Mouse (Mus musculus): ENCODE measurements around the gene Snx29.
A peak's percentile ranks its signal among the peaks of the same experiment; 100 is the strongest.

Snx29 gene

GRCm38 (mm10) chr16:11742351-11742750 is 419.6 kb downstream of the Snx29 start:
- Histone ChIP-seq H3K4me3 (replicated peaks; ENCODE audit: low read length) (0 out of 2 replicates have a peak overlapping the region, but pooled peaks have one; percentile 10), H3K9me3 (ENCODE audit: low read length) (no peaks in the 10 kb centered on the region), H3K36me3 (ENCODE audit: insufficient read depth, low read length) (no peaks in the 10 kb centered on the region), H3K27me3 (ENCODE audit: insufficient read depth, low read length) (no peaks in the 10 kb centered on the region), H3K4me1 (replicated peaks; ENCODE audit: low read depth, low read length) (peaks cover 73% of the 10 kb centered on the region)
- TF ChIP-seq NANOG (IDR thresholded peaks at IDR 0.05; ENCODE audit: borderline replicate concordance, low read length) (no peak), CTCF (conservative IDR thresholded peaks at IDR 0.05; ENCODE audit: low read length) (no peak), POU5F1 (IDR thresholded peaks at IDR 0.05; ENCODE audit: borderline replicate concordance, low read length) (no peak)

DNA sequence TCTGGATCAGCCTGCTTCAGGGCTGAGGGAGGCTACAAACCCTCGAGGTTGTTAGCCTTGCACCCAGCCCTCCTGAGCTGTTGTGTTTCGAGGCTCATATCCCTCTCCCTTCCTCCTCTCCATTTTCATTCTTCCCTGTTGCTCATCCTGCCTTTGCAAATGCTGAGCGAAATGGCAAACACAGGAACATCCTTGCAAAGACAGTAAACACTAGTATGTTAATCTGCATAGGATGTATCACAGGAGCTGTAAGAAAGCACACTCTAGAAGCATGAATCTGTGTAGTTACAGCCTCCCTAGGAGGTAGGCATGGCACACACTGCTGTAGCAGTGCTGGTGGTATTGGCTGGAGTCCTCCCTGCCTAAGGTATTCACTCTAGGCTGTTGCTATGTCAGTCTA is 420.3 kb downstream of the Snx29 start:
- Histone ChIP-seq H3K4me3 (replicated peaks; ENCODE audit: low read length) (no peak overlapping the region), H3K9me3 (ENCODE audit: low read length) (no peaks in the 10 kb centered on the region), H3K27me3 (ENCODE audit: insufficient read depth, low read length) (no peaks in the 10 kb centered on the region), H3K4me1 (replicated peaks; ENCODE audit: low read depth, low read length) (peaks cover 73% of the 10 kb centered on the region), H3K36me3 (ENCODE audit: insufficient read depth, low read length) (no peaks in the 10 kb centered on the region)
- TF ChIP-seq NANOG (IDR thresholded peaks at IDR 0.05; ENCODE audit: borderline replicate concordance, low read length) (peak; percentile 60), CTCF (conservative IDR thresholded peaks at IDR 0.05; ENCODE audit: low read length) (no peak), POU5F1 (IDR thresholded peaks at IDR 0.05; ENCODE audit: borderline replicate concordance, low read length) (no peak)

- Histone ChIP-seq H3K27me3 (ENCODE audit: insufficient read depth, low read length) (no peaks in the 10 kb centered on the region), H3K4me1 (replicated peaks; ENCODE audit: low read depth, low read length) (peaks cover 77% of the 10 kb centered on the region), H3K4me3 (replicated peaks; ENCODE audit: low read length) (no peak overlapping the region; the same call in 1 of the 2 replicates), H3K36me3 (ENCODE audit: insufficient read depth, low read length) (no peaks in the 10 kb centered on the region), H3K9me3 (ENCODE audit: low read length) (no peaks in the 10 kb centered on the region)
- no peak for TF ChIP-seq NANOG (IDR thresholded peaks at IDR 0.05; ENCODE audit: borderline replicate concordance, low read length)
- no peak for TF ChIP-seq POU5F1 (IDR thresholded peaks at IDR 0.05; ENCODE audit: borderline replicate concordance, low read length)
- no peak for TF ChIP-seq CTCF (conservative IDR thresholded peaks at IDR 0.05; ENCODE audit: low read length)
Observed at GRCm38 (mm10) chr16:11743724-11744123, 421.0 kb downstream of the Snx29 start.

DNA sequence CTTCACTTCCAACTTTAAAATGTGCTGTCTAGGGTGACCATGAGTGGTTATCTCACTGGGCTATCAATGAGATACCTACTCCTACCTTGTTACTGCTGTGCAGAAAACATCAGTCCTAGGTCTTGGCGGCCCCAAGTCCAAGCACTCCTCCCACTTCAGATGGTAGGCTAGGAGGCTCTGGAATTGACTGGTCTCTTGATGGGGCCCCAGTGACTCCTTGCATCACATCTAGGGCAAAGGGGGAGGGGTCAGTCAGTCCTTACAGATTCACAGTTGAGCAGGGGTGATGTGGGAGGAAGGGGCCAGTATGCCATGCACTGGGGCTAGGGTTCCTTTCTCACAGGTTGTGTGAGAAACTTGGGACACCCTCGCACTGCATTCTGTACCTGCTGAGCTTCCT is 423.3 kb downstream of the Snx29 start:
- Histone ChIP-seq H3K9me3 (ENCODE audit: low read length) (no peaks in the 10 kb centered on the region), H3K4me3 (replicated peaks; ENCODE audit: low read length) (no peak overlapping the region), H3K4me1 (replicated peaks; ENCODE audit: low read depth, low read length) (peaks cover 68% of the 10 kb centered on the region), H3K36me3 (ENCODE audit: insufficient read depth, low read length) (no peaks in the 10 kb centered on the region), H3K27me3 (ENCODE audit: insufficient read depth, low read length) (no peaks in the 10 kb centered on the region)
- TF ChIP-seq CTCF (conservative IDR thresholded peaks at IDR 0.05; ENCODE audit: low read length) (no peak), POU5F1 (IDR thresholded peaks at IDR 0.05; ENCODE audit: borderline replicate concordance, low read length) (no peak), NANOG (IDR thresholded peaks at IDR 0.05; ENCODE audit: borderline replicate concordance, low read length) (no peak)

GRCm38 (mm10) chr16:11747867-11748266 is 425.2 kb downstream of the Snx29 start:
- peaks cover 53% of the 10 kb centered on the region for H3K4me1 ChIP-seq (replicated peaks; ENCODE audit: low read depth, low read length)
- no peaks in the 10 kb centered on the region for H3K9me3 ChIP-seq (ENCODE audit: low read length)
- TF ChIP-seq CTCF (conservative IDR thresholded peaks at IDR 0.05; ENCODE audit: low read length) (no peak), POU5F1 (IDR thresholded peaks at IDR 0.05; ENCODE audit: borderline replicate concordance, low read length) (no peak), NANOG (IDR thresholded peaks at IDR 0.05; ENCODE audit: borderline replicate concordance, low read length) (no peak)
- no peaks in the 10 kb centered on the region for H3K27me3 ChIP-seq (ENCODE audit: insufficient read depth, low read length)
- H3K36me3 ChIP-seq (ENCODE audit: insufficient read depth, low read length), result no peaks in the 10 kb centered on the region
- no peak overlapping the region for H3K4me3 ChIP-seq (replicated peaks; ENCODE audit: low read length)

- TF ChIP-seq CTCF (conservative IDR thresholded peaks at IDR 0.05; ENCODE audit: low read length), result no peak
- TF ChIP-seq NANOG (IDR thresholded peaks at IDR 0.05; ENCODE audit: borderline replicate concordance, low read length), result no peak
- no peak for TF ChIP-seq POU5F1 (IDR thresholded peaks at IDR 0.05; ENCODE audit: borderline replicate concordance, low read length)
- Histone ChIP-seq H3K27me3 (ENCODE audit: insufficient read depth, low read length) (no peaks in the 10 kb centered on the region), H3K4me1 (replicated peaks; ENCODE audit: low read depth, low read length) (peaks cover 41% of the 10 kb centered on the region), H3K36me3 (ENCODE audit: insufficient read depth, low read length) (no peaks in the 10 kb centered on the region), H3K9me3 (ENCODE audit: low read length) (no peaks in the 10 kb centered on the region), H3K4me3 (replicated peaks; ENCODE audit: low read length) (no peak overlapping the region)
Observed at GRCm38 (mm10) chr16:11749111-11749510, 426.4 kb downstream of the Snx29 start.

DNA sequence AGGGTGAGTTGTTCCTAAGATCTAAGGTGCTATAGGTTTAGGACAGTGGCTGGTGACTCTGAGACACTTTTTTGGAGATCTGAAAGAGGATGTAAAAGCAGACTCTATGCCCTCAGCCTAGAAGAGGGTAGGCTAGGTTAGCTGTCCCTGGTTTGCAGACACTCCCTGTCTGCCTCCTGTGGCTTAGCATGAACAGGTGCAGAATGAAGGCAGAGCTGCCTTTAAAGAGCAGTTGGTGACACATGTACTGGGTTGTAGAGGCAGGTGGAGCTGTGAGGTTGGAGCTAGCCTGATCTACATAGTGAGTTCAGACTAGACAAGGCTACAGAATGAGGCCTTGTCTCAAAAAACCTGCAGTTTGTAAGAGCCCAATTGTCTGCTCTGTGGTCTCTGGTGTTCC is 427.9 kb downstream of the Snx29 start:
- no peak for TF ChIP-seq NANOG (IDR thresholded peaks at IDR 0.05; ENCODE audit: borderline replicate concordance, low read length)
- no peak for TF ChIP-seq POU5F1 (IDR thresholded peaks at IDR 0.05; ENCODE audit: borderline replicate concordance, low read length)
- no peak for TF ChIP-seq CTCF (conservative IDR thresholded peaks at IDR 0.05; ENCODE audit: low read length)
- peaks cover 26% of the 10 kb centered on the region for H3K4me1 ChIP-seq (replicated peaks; ENCODE audit: low read depth, low read length)
- no peaks in the 10 kb centered on the region for H3K9me3 ChIP-seq (ENCODE audit: low read length)
- H3K4me3 ChIP-seq (replicated peaks; ENCODE audit: low read length), result no peak overlapping the region
- peaks cover 4% of the 10 kb centered on the region; the same call in 1 of the 2 replicates for H3K36me3 ChIP-seq (ENCODE audit: insufficient read depth, low read length)
- no peaks in the 10 kb centered on the region for H3K27me3 ChIP-seq (ENCODE audit: insufficient read depth, low read length)

- Histone ChIP-seq H3K4me1 (replicated peaks; ENCODE audit: low read depth, low read length) (peaks cover 11% of the 10 kb centered on the region), H3K36me3 (ENCODE audit: insufficient read depth, low read length) (peaks cover 4% of the 10 kb centered on the region; the same call in 1 of the 2 replicates)
Observed at GRCm38 (mm10) chr16:11752557-11752956, 429.8 kb downstream of the Snx29 start.

DNA sequence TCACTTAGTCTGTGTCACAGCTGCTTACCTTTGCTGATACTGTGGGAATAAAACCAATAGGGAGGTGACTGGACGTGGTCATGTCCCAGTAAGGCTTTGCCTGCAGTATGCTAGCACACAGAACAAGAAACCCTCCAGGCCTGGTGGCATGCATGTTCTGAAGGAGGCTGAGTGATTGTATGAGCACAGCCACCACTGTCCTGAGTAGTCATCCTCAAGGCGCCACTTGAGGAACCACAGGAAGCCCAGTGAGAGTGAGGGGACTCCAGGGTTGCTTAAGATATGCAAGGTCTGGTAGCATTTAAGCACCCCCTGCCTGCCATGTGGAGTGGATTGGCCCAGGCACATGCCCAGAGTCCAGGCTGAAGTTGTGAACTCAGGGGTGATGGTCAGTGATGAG is 430.8 kb downstream of the Snx29 start:
- peaks cover 4% of the 10 kb centered on the region; the same call in 1 of the 2 replicates for H3K36me3 ChIP-seq (ENCODE audit: insufficient read depth, low read length)
- H3K27me3 ChIP-seq (ENCODE audit: insufficient read depth, low read length), result no peaks in the 10 kb centered on the region
- TF ChIP-seq NANOG (IDR thresholded peaks at IDR 0.05; ENCODE audit: borderline replicate concordance, low read length), result no peak
- no peak for TF ChIP-seq CTCF (conservative IDR thresholded peaks at IDR 0.05; ENCODE audit: low read length)
- TF ChIP-seq POU5F1 (IDR thresholded peaks at IDR 0.05; ENCODE audit: borderline replicate concordance, low read length), result no peak
- H3K4me1 ChIP-seq (replicated peaks; ENCODE audit: low read depth, low read length), result peaks cover 11% of the 10 kb centered on the region
- H3K4me3 ChIP-seq (replicated peaks; ENCODE audit: low read length), result no peak overlapping the region
- no peaks in the 10 kb centered on the region for H3K9me3 ChIP-seq (ENCODE audit: low read length)

More at GRCm38 (mm10) chr16:11752557-11752956, 429.8 kb downstream of the Snx29 start:
- no peak overlapping the region for H3K4me3 ChIP-seq (replicated peaks; ENCODE audit: low read length)
- no peaks in the 10 kb centered on the region for H3K9me3 ChIP-seq (ENCODE audit: low read length)
- TF ChIP-seq CTCF (conservative IDR thresholded peaks at IDR 0.05; ENCODE audit: low read length) (no peak), NANOG (IDR thresholded peaks at IDR 0.05; ENCODE audit: borderline replicate concordance, low read length) (no peak), POU5F1 (IDR thresholded peaks at IDR 0.05; ENCODE audit: borderline replicate concordance, low read length) (no peak)
- H3K27me3 ChIP-seq (ENCODE audit: insufficient read depth, low read length), result no peaks in the 10 kb centered on the region

Data from E14TG2a.4 (cell line).